Mouse (Mus musculus) layer of hippocampus, postnatal 25 days (tissue): ENCODE measurements around the gene Rnf114. TPM values are rescaled to one million over a fixed set of nuclear protein-coding genes. Genes with fewer than 3 reads are reported as not detected.

Experiments used
- DNase-seq, 2 experiments: peaks; one replicate each; pipeline ENCODE4 v3.0.0; 2022; ENCODE audit warnings: mixed read lengths in 2 of 2, low spot score in 1 of 2; ENCODE audit errors: extremely low spot score in 1 of 2
- total RNA-seq, 2 experiments: library from RNA; stranded (reverse); gene quantifications; 2 replicates each; pipeline ENCODE4 v1.2.3; 2021

Rnf114 gene
- total RNA-seq, 2 experiments from 2014 or later: 51.1 to 53.1 TPM

DNA sequence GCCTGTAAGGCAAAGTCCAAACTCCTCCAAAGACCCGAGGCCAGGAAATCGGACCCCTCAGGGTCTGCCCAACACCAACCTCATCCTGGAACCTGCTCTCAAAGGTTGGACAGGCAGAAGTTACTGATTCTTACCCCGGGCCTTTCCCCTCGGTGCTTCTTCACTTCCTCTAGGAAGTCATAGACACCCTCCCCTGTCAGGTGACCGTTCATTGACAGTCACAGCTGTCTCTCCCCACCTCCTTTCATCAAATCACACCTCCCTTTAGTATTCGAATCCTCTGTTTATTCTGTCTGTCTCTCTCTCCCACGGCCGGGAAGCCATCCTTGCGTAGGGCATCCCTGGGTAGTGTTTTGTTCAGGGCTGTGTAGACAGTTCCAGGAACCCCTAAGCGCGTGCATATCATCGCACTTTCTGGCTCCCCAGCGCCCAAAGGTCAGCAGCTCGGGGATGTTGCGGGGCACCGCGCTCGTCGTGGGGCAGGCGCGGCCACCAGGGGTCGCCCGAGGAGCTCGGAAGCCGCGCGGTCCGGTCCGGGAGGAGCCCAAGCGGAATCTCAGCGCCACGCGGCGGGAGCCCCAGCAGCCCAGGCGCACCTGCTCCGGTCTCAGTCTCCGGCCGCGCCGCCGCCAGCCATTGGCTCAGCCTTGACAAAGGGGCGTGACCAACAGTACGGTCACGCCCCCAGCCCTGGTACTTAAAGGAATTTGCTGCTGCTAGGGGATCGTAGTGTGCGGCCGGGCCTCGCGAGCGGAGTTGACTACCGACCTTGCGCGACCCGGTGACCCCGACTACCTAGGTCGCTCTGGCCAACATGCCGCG lies 45.2 kb downstream of the Rnf114 start, which contains the start of gene Snai1:
Gene Snai1 (plus strand): TSS at position 720 of the 822 bp plus-strand sequence.
- peak; percentile 71 to 75 for DNase-seq

DNA sequence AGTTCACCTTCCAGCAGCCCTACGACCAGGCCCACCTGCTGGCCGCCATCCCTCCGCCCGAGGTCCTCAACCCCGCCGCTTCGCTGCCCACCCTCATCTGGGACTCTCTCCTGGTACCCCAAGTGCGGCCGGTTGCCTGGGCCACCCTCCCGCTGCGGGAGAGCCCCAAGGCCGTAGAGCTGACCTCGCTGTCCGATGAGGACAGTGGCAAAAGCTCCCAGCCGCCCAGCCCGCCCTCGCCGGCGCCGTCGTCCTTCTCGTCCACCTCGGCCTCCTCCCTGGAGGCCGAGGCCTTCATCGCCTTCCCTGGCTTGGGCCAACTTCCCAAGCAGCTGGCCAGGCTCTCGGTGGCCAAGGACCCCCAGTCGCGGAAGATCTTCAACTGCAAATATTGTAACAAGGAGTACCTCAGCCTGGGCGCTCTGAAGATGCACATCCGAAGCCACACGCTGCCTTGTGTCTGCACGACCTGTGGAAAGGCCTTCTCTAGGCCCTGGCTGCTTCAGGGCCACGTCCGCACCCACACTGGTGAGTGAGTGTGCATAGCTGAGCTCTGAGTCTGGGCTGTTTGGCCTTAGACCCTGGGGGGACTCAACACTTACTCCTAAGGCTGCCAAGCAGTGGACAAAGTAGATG lies 46.3 kb downstream of the Rnf114 start:
- DNase-seq: no peak

DNA sequence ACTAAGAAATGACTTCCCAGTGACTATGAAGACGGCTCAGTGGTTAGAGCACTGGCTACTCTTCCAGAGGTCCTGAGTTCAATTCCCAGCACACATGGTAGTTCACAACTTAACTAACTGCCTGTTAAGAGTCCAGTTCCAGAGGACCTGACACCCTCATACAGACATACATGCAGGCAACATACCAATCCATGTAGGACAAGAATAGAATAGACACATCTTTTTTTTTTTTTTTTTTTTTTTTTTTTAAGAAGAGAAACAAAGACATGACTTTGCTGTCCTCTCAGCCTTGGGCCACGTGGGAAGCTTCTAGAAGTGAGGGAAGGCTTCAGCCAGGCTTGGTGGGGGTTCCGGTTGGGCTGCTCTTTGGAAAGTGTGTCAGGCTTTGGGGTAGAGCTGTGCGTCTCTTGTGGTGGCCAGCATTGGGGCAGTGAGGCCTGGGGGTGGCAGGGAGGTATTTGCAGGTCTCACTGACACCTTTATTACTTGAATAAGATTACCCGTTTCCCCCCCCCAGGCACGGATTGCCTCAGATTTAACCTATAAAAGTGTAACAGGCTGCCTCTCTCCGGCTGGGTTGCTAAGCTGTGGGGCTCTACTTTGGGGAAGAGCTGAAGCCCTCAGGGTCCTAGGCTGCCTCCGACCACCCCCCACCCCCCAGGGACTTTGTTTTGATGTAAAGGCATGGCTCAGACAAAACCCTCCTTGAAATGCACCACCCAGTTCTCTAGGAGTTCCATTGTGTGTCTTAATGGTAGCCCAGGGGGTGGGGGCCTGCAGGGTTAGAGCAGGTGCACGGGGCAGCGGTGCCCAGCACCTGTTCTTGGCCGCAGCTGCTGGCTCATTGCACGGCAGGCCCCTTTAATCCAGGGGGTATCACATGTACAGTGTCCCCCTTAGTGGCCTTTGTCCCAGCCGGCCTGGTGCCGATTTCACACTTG lies 47.4 kb downstream of the Rnf114 start:
- DNase-seq: no peak

DNA sequence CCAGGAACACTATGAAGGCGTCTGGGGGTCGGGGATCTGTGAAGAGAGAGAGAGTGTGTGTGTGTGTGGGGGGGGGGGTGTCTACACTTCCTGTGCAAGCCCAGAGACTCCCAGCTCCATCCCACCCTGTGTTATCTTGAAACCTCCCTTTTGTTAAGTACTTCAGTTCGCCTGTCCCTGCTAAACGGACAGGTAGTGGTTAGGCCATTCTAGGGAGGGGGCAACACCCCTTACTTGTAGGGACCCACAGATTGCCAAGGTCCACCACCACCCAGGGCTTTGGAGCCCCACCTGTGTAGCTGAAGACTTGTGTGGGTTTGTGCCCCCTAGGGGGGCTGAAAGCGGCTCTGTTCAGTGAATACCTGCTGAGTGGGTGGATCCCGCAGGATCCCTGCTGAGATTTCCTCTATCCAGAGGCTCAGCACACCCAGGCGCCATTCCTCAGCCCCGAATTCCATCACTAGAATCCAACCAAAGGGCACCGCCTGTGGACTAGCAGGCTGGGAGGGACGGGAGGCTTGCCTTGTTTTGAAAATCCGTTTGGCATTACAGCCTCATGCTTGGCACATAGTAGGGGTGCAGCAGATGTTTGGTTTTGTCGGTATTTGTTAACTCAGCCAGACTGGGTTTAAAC lies 48.1 kb downstream of the Rnf114 start:
- no peak for DNase-seq

DNA sequence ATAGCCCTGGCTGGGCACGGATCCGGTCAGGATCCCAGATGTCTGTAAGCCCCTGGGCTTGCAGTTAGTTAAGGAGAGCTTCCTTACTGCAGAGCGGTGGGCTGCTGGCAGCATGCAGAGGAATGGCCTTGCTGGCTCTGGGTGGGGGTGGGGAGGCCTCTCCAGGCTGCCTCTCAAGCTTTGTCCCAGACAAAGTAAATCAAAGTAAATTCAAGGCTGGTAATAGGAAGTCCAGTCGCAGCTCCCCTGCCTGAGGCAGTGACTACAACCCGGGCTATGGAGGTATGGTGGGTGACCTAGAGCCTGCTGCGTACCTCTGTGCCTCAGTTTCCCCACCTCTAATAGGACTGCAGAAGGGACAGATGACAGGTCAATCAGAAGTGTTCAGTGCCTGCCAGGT lies 48.9 kb downstream of the Rnf114 start:
- DNase-seq: no peak

DNA sequence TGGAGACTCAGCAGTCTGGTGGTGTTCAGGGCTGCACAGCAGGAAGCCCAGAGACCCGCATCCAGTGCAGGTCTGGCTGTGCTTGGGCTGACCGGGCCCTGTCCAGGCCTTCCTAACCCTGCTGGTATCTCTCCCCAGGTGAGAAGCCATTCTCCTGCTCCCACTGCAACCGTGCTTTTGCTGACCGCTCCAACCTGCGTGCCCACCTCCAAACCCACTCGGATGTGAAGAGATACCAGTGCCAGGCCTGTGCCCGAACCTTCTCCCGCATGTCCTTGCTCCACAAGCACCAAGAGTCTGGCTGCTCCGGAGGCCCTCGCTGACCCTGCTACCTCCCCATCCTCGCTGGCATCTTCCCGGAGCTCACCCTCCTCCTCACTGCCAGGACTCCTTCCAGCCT lies 49.3 kb downstream of the Rnf114 start:
- no peak for DNase-seq

DNA sequence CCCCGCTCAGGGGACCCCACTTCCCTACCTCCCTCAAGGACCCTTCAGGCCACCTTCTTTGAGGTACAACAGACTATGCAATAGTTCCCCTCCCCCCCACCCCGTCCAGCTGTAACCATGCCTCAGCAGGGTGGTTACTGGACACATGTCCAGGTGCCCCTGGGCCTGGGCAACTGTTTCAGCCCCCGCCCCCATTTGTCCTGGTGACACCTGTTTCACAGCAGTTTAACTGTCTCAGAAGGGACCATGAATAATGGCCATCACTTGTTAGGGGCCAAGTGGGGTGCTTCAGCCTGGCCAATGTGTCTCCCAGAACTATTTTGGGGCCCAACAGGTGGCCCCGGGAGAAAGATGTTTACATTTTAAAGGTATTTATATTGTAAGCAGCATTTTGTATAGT lies 49.9 kb downstream of the Rnf114 start:
- DNase-seq: no peak

DNA sequence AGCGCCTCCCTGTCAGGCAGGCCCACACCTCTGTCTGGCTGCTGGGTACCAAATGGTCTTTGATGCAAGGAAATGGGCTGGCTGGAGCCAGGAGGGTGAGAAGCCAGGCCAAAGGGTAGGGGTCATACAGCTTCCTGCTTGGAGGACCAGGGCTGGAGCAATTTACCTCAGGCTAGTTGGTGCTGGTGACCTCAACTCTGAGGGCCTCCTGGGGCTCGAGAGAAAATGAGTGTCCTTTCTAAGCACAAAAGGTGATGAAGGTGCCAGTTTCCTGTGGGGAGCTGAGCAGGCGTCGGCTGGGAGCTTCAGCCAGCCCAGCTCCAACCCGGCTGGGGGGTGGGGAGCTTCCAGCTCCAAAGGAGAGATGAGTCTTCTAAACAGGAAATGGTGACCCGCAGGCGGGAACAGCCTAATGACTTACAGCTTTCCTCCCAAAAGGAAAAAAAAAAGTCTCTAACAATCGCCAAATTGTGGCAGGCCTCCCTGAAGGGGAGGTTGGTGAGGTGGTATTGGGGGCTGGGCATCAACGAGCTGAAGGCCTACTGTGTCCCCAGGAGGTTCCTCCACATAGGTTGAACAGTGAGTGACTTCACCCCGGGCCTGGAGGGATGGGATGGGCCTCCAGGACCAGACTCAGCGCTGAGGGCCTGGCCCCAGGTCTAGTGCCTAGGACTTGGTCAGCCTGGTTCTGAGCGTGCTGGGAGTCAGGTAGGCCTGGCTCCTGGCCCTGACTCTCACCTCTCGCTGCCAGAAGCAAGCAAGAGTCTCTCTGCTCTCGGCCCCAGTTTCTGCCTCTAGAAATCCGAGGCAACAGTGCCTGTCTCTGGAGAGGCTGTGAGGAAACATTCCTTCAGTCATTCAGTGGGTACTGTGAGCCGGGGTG lies 50.9 kb downstream of the Rnf114 start:
- no peak for DNase-seq

DNA sequence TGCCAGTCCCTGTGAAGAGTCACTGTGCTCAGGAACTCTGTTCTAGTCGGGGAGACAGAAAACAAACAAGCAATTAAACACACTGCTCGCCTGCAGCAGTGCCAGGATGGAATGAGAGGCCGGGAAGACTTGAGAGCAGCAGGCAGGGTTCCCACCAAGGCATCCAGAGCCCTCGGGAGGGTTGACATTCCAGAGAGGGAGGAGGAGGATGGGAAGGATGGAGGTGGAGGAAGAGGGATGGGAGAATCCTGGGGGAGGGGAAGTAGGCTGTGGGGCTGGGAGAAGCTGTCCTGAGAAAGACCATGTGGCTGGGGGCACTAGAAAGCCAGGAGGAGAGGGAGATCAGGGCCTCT lies 51.5 kb downstream of the Rnf114 start:
- DNase-seq: no peak

DNA sequence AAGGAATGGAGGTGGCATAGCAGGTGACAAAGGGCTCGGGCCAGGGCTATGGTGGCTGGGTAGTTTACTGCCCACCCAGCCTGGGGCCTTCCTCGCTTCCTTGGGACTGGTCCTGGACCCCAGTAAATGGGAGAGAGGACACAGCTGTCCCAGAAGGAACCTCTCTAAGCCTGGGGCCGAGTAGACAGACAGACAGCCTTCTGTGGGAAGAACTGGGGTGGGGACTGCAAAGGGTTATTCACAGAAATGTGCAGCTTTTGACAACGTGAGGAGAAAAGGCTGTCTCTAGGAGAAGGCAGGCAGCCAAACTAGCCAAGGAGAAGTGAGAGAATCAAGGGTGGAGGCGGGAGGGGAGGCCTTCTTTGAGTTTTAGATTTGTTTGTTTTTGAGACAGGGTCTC lies 52.0 kb downstream of the Rnf114 start:
- no peak for DNase-seq

DNA sequence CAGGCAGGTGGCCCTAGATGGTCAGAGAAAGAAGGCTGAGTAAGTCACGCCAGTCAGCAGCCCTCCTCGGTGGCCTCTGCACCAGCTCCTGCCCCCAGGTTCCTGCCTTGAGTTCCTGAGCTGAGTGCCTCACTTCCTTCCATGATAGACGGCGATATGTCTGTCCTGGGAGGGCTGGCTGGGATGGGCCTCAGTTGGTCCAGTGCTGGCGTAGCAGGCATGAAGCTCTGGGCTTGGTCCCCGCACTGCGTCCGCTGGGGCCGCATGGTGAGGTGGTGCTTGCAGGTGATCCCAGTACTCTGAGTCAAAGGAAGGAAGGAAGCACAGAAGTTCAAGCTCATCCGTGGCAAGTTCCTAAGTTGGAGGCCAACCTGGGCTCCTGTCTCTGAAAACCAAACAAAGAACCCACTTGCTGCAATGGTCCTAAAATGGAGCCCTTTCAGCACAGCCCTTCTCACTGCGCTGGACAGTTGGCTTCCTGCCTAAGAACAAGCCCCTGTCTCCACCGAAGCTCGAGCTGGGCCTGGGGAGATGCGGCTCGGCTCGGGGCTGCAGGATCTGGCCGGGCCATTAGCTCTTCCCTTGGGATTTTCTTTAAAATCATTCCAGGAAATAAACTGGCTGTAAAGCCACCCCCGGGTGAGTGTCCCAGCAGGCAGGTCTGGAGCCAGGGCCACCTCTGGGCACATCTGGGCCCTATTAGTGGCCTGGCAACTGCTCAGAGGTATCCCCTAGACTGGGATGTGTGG lies 54.2 kb downstream of the Rnf114 start:
- DNase-seq: no peak

DNA sequence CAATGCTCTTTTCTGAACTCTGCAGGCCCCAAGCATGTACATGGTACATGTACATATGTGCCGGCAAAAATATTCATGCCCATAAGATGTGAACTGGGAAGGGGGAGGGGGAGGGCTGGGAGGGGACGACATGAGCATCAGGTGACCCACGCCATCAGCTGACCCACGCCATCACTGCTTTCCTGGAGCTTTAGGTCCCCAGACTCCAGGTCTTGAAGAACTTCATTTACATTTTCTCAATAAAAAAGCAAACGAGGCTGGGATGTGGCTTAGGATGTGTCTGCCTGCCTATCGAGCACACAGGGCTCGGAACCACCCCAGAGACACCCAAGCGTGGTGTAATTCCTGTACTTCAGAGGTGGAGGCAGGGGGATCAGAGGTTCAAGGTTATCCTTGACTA lies 55.0 kb downstream of the Rnf114 start:
- no peak for DNase-seq

DNA sequence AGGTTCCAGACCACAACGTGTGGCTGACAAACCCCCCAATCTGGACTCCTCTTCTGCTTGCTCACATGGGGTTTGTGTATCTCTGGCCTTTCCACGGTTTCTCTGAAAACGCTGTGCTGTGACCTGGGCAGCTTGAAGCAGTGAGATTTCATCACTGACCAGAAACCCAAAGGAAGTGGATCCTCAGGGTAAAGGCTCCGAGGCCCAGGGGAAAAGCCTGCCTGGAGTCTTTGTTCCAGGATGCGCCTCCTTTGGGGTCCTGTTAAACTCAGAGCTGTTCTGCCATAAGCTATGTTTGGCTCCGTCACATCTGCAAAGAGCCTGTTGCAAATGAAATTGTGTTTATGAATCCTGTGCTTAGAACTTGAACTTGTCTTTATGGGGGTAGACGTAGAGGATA lies 56.5 kb downstream of the Rnf114 start:
- no peak for DNase-seq

DNA sequence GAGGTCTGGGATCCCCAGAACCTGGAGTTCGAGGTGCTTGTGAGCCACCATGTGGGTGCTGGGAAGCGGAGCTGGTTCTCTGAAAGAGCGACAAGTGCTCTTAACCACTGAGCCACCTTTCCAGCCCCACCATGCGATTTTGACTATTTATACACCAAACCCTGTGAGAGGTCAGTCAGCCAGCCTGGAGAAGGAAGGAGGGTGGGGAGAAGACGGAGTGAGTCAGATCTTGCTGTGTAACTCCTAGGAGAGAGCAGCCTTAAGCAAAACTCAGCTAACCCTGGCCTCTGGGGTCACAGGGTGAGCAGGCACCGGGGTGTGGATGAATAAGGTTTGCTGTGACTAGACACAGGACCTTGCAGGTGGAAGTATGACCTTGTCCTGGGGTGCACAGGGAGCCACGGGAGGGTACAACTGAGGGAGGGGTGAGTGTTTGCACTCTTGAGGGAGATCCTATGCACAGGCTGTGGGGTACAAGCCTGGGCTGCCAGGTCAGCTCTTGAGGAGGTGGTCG lies 58.0 kb downstream of the Rnf114 start:
- DNase-seq: no peak

DNA sequence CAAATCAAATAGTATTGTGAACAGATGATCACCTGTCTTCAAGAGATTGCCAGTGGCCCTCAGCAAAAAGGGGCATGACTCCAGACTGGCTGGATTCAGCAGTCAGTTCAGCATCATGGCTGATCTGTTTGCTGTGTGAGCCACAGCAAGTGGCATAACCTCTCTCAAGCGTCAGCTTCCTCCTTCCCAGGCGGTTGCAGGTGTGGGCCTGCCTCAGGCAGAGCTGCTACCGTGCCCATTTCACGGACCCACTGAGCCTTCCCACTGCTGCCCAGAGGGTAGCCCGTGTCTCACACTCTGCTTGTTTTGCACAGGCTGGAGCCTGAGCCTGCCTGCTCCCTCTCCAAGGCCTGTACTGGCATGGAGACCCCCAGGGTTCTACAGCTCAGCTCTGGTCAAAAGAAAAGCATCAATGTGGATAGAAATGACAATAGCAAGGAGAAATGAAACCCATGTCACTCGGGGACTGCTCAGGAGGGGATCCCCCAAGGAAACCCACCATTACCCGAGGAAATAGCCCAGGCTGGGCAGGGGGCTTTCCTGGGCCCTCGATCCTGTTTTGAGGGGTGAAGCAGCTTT lies 59.0 kb downstream of the Rnf114 start:
- DNase-seq: no peak

DNA sequence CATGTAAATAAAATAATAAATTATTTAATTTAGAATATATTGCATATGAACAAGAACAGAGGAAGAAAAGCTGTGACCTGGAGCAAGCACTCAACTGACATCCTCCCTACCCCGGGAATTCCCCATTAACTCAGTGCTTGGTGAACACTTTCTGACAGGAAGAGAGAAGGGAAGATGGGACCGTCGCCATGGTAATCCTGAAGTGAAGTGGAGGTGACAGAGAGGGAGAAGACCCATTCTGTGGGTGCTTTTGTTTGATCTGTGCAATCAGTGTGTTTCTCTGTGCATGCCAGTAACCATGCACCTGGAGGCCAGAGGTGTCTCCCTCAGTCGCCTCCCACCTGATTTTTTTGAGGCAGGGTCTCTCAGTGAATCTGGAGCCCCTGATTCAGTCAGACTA lies 59.8 kb downstream of the Rnf114 start:
- no peak for DNase-seq

DNA sequence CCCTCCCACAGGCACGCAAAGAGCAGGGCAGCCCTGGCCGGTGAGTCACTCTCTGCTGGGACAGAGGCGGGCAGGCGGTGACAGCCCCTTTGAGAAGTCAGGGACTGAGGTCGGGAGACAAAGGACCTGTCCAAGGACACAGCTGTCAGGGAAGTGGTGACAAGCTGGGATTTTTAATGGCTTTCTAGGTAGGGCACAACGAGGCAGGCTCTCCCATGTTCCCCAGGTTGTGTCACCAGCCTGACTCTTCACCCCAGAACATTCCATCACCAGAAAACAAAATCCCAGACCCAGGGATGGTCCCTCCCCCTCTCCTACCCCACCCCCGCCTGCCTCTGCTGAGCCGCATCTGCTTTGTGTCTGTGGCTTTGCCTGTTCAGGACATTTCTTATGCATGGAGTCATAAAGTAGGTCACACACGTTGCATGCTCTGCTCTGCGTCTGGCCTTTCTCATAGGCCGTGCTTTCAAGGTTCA lies 60.5 kb downstream of the Rnf114 start:
- DNase-seq: no peak

DNA sequence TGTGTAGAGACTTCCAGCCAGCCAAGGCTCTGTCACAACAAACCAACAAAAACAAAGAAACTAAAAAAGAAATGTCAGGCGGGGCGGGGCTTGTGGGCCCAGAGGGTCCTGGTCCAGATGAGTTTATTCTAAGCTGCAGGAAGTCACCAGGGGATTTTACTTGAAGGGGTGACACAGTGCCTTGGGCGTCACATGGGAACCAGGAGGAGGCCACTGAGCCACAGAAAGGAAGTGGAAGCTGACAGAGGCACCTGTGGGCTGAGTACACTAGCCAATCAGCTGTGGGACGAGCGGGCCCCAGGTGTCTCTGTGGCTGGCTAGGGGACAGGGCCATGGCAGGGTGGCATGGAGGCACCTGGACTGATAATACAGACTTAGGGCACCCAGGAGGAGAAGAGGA lies 63.3 kb downstream of the Rnf114 start:
- DNase-seq: no peak
